Mouse (Mus musculus) neural tube, embryonic 13.5 days (tissue): ENCODE data around the gene Gata2. TPM values are rescaled to one million over a fixed set of nuclear protein-coding genes. Genes with fewer than 3 reads are reported as not detected.

Experiments
- ATAC-seq: fragments of 200-750 bp; cut with Nextera tagmentation; 2 replicates; pipeline ENCODE4 v1.8.0; 2017; ENCODE audit warnings: low read depth, mild to moderate bottlenecking, moderate TSS enrichment, moderate library complexity
- H3K27ac ChIP-seq: fragments of 300-500 bp; sonication (generic); replicated peaks from 2 replicates; pipeline ENCODE4 v1.5.1; 2015; ENCODE audit warnings: moderate library complexity, mild to moderate bottlenecking, inconsistent platforms
- H3K27me3 ChIP-seq: fragments of 300-500 bp; sonication (generic); 2 replicates; pipeline ENCODE4 v1.6.1; 2015; ENCODE audit warnings: mild to moderate bottlenecking, inconsistent platforms
- H3K36me3 ChIP-seq: fragments of 300-500 bp; sonication (generic); 2 replicates; pipeline ENCODE4 v1.6.1; 2015; ENCODE audit warnings: mild to moderate bottlenecking, inconsistent platforms
- H3K4me1 ChIP-seq: fragments of 300-500 bp; sonication (generic); replicated peaks from 2 replicates; pipeline ENCODE4 v1.6.1; 2015; ENCODE audit warnings: inconsistent platforms
- H3K4me2 ChIP-seq: fragments of 300-500 bp; sonication (generic); 2 replicates; pipeline ENCODE4 v1.6.1; 2015; ENCODE audit warnings: inconsistent platforms, mild to moderate bottlenecking, moderate library complexity
- H3K4me3 ChIP-seq: fragments of 300-500 bp; sonication (generic); 2 replicates; pipeline ENCODE4 v1.5.1; 2015; ENCODE audit warnings: mild to moderate bottlenecking, inconsistent platforms
- H3K9ac ChIP-seq: fragments of 300-500 bp; sonication (generic); 2 replicates; pipeline ENCODE4 v1.6.1; 2015; ENCODE audit warnings: moderate library complexity, mild to moderate bottlenecking, inconsistent platforms
- H3K9me3 ChIP-seq: fragments of 300-500 bp; sonication (generic); 2 replicates; pipeline ENCODE4 v1.6.1; 2016; ENCODE audit warnings: inconsistent platforms
- WGBS: fragments of 180-500 bp; shearing (Covaris S2); methylation state at CpG from one replicate; pipeline ENCODE4 v1.1.7; 2015; 5-methylcytosine and 5-hydroxymethylcytosine counted together
- polyA plus RNA-seq: library from polyadenylated mRNA; unstranded; fragments of >200 nt; fragmentation: Nextera tagmentation; extraction: Ambion mirVana; gene quantifications from 2 replicates; pipeline ENCODE4 v1.2.1, GENCODE M21; 2015

The Gata2 gene
- polyA plus RNA-seq, 1 experiment from 2014 or later = 6.8 TPM

- Histone ChIP-seq H3K4me2 (no peak within 1 kb of the TSS), H3K9me3 (peaks cover 4% of the 10 kb centered on the region; the same call in 1 of the 2 replicates), H3K4me1 (peaks cover 7% of the 10 kb centered on the region), H3K4me3 (no peak within 1 kb of the TSS), H3K9ac (no peak within 1 kb of the TSS), H3K27me3 (0 out of 2 replicates have a peak, but pooled peaks cover 2% of the 10 kb centered on the region), H3K27ac (no peak within 1 kb of the TSS), H3K36me3 (no peaks in the 10 kb centered on the region)
- no peak for ATAC-seq
- WGBS = 58% methylated on average over 10 of the region's 10 CpGs
Measured at GRCm38 (mm10) chr6:88221968-88222367, 28.3 kb downstream of the Gata2 start, which contains the start of gene Dnajb8. Gene Dnajb8 (plus strand): TSS chr6:88222268.

GRCm38 (mm10) chr6:88226570-88226994 lies 32.9 kb downstream of the Gata2 start:
- H3K4me1 ChIP-seq = peaks cover 7% of the 10 kb centered on the region
- no peaks in the 10 kb centered on the region for H3K9me3 ChIP-seq
- H3K9ac ChIP-seq = no peak overlapping the region
- peaks cover 21% of the 10 kb centered on the region for H3K27me3 ChIP-seq
- H3K4me2 ChIP-seq = no peak overlapping the region
- WGBS = 7% methylated on average over 5 of the region's 5 CpGs
- no peak overlapping the region for H3K4me3 ChIP-seq
- no peak overlapping the region for H3K27ac ChIP-seq
- H3K36me3 ChIP-seq = no peaks in the 10 kb centered on the region
- ATAC-seq = peak; percentile 40; the same call in 1 of the 2 replicates

GRCm38 (mm10) chr6:88227537-88227936 lies 33.8 kb downstream of the Gata2 start:
- peaks cover 22% of the 10 kb centered on the region for H3K27me3 ChIP-seq
- no peak overlapping the region for H3K9ac ChIP-seq
- H3K4me2 ChIP-seq = no peak overlapping the region
- H3K4me3 ChIP-seq = no peak overlapping the region
- H3K4me1 ChIP-seq = peaks cover 7% of the 10 kb centered on the region
- ATAC-seq = no peak
- no peak overlapping the region for H3K27ac ChIP-seq
- no peaks in the 10 kb centered on the region for H3K36me3 ChIP-seq
- no peaks in the 10 kb centered on the region for H3K9me3 ChIP-seq
- 43% methylated on average over 7 of the region's 7 CpGs for WGBS

GRCm38 (mm10) chr6:88229221-88229620 lies 35.5 kb downstream of the Gata2 start:
- 87% methylated on average over 12 of the region's 12 CpGs for WGBS
- Histone ChIP-seq H3K36me3 (no peaks in the 10 kb centered on the region), H3K4me2 (no peak overlapping the region), H3K9ac (no peak overlapping the region), H3K27ac (no peak overlapping the region), H3K4me1 (peaks cover 7% of the 10 kb centered on the region), H3K4me3 (no peak overlapping the region), H3K9me3 (no peaks in the 10 kb centered on the region), H3K27me3 (peaks cover 36% of the 10 kb centered on the region)
- no peak for ATAC-seq

GRCm38 (mm10) chr6:88231821-88232220 lies 38.1 kb downstream of the Gata2 start:
- 85% methylated on average over 7 of the region's 7 CpGs for WGBS

GRCm38 (mm10) chr6:88232221-88232620 lies 38.5 kb downstream of the Gata2 start:
- no peak overlapping the region for H3K4me2 ChIP-seq
- H3K9me3 ChIP-seq = no peaks in the 10 kb centered on the region
- 47% methylated on average over 6 of the region's 6 CpGs for WGBS
- H3K27me3 ChIP-seq = peaks cover 61% of the 10 kb centered on the region
- ATAC-seq = no peak
- H3K4me1 ChIP-seq = peaks cover 16% of the 10 kb centered on the region
- H3K9ac ChIP-seq = no peak overlapping the region
- H3K4me3 ChIP-seq = no peak overlapping the region
- H3K27ac ChIP-seq = no peak overlapping the region
- H3K36me3 ChIP-seq = no peaks in the 10 kb centered on the region

More at GRCm38 (mm10) chr6:88231821-88232220, 38.1 kb downstream of the Gata2 start:
- H3K9ac ChIP-seq = no peak overlapping the region
- H3K36me3 ChIP-seq = no peaks in the 10 kb centered on the region
- H3K4me1 ChIP-seq = peaks cover 16% of the 10 kb centered on the region
- H3K9me3 ChIP-seq = no peaks in the 10 kb centered on the region
- no peak overlapping the region for H3K4me2 ChIP-seq
- no peak overlapping the region for H3K27ac ChIP-seq
- H3K27me3 ChIP-seq = peaks cover 60% of the 10 kb centered on the region
- no peak overlapping the region for H3K4me3 ChIP-seq
- no peak for ATAC-seq

GRCm38 (mm10) chr6:88233996-88234395 lies 40.3 kb downstream of the Gata2 start:
- Histone ChIP-seq H3K9me3 (no peaks in the 10 kb centered on the region), H3K36me3 (no peaks in the 10 kb centered on the region), H3K4me1 (peaks cover 16% of the 10 kb centered on the region), H3K27ac (no peak overlapping the region), H3K9ac (no peak overlapping the region), H3K4me2 (no peak overlapping the region), H3K27me3 (peaks cover 70% of the 10 kb centered on the region), H3K4me3 (no peak overlapping the region)
- WGBS = 81% methylated on average over 8 of the region's 8 CpGs
- no peak for ATAC-seq

- Histone ChIP-seq H3K9ac (no peak overlapping the region), H3K27me3 (peaks cover 76% of the 10 kb centered on the region), H3K4me3 (no peak overlapping the region), H3K27ac (no peak overlapping the region), H3K36me3 (no peaks in the 10 kb centered on the region), H3K9me3 (no peaks in the 10 kb centered on the region), H3K4me1 (peaks cover 16% of the 10 kb centered on the region), H3K4me2 (peak overlapping the region; percentile 51; the same call in 1 of the 2 replicates)
- no peak for ATAC-seq
- 17% methylated on average over 8 of the region's 8 CpGs for WGBS
Measured at GRCm38 (mm10) chr6:88235461-88235860, 41.8 kb downstream of the Gata2 start.

GRCm38 (mm10) chr6:88235983-88236382 lies 42.3 kb downstream of the Gata2 start:
- Histone ChIP-seq H3K4me2 (peak overlapping the region; percentile 51), H3K9ac (peak overlapping the region; percentile 53), H3K36me3 (no peaks in the 10 kb centered on the region), H3K27me3 (peaks cover 75% of the 10 kb centered on the region), H3K27ac (no peak overlapping the region), H3K4me3 (no peak overlapping the region), H3K9me3 (no peaks in the 10 kb centered on the region), H3K4me1 (peaks cover 16% of the 10 kb centered on the region)
- WGBS = under 1% methylated on average over 17 of the region's 17 CpGs
- peak; percentile 82 for ATAC-seq

- ATAC-seq = 0 out of 2 replicates have a peak, but pooled peaks have one; percentile 21
- Histone ChIP-seq H3K9me3 (no peaks in the 10 kb centered on the region), H3K4me1 (peaks cover 16% of the 10 kb centered on the region), H3K36me3 (no peaks in the 10 kb centered on the region), H3K27ac (no peak overlapping the region), H3K9ac (peak overlapping the region; percentile 53), H3K4me3 (no peak overlapping the region), H3K27me3 (peaks cover 75% of the 10 kb centered on the region), H3K4me2 (peak overlapping the region; percentile 51; the same call in 1 of the 2 replicates)
- WGBS = 9% methylated on average over 7 of the region's 7 CpGs
Measured at GRCm38 (mm10) chr6:88236513-88236912, 42.8 kb downstream of the Gata2 start.

- Histone ChIP-seq H3K27ac (no peak overlapping the region), H3K27me3 (peaks cover 54% of the 10 kb centered on the region), H3K9ac (no peak overlapping the region), H3K4me1 (no peaks in the 10 kb centered on the region), H3K9me3 (no peaks in the 10 kb centered on the region), H3K36me3 (no peaks in the 10 kb centered on the region), H3K4me2 (peak overlapping the region; percentile 18; the same call in 1 of the 2 replicates), H3K4me3 (no peak overlapping the region)
- peak; percentile 78; the same call in 1 of the 2 replicates for ATAC-seq
- under 1% methylated on average over 15 of the region's 15 CpGs for WGBS
Measured at GRCm38 (mm10) chr6:88242604-88243003, 48.9 kb downstream of the Gata2 start.

GRCm38 (mm10) chr6:88249231-88249630 lies 55.5 kb downstream of the Gata2 start:
- ATAC-seq = no peak
- H3K9me3 ChIP-seq = no peaks in the 10 kb centered on the region
- H3K36me3 ChIP-seq = no peaks in the 10 kb centered on the region
- no peak overlapping the region for H3K27ac ChIP-seq
- H3K4me2 ChIP-seq = no peak overlapping the region
- H3K27me3 ChIP-seq = no peaks in the 10 kb centered on the region
- H3K9ac ChIP-seq = no peak overlapping the region
- H3K4me1 ChIP-seq = no peaks in the 10 kb centered on the region
- no peak overlapping the region for H3K4me3 ChIP-seq
- 100% methylated on average over 1 of the region's 1 CpGs for WGBS

GRCm38 (mm10) chr6:88251396-88251795 lies 57.7 kb downstream of the Gata2 start:
- Histone ChIP-seq H3K9ac (no peak overlapping the region), H3K27ac (no peak overlapping the region), H3K36me3 (no peaks in the 10 kb centered on the region), H3K27me3 (no peaks in the 10 kb centered on the region), H3K4me1 (no peaks in the 10 kb centered on the region), H3K4me3 (no peak overlapping the region), H3K9me3 (no peaks in the 10 kb centered on the region), H3K4me2 (no peak overlapping the region)
- no peak for ATAC-seq
- WGBS = 81% methylated on average over 1 of the region's 1 CpGs
